Mouse (Mus musculus) limb, embryonic 12.5 days (tissue): ENCODE measurements around the gene Tmprss13. TPM values are rescaled to one million over a fixed set of nuclear protein-coding genes. Genes with fewer than 3 reads are reported as not detected.
A peak's percentile ranks its signal among the peaks of the same experiment; 100 is the strongest.

ENCODE experiments used
- ATAC-seq: fragments of 200-750 bp; cut with Nextera tagmentation; 2 replicates; pipeline ENCODE4 v1.8.0; 2017; ENCODE audit warnings: low read depth, moderate TSS enrichment; ENCODE audit not compliant: insufficient number of reproducible peaks, insufficient read depth, low FRiP score, low TSS enrichment
- H3K27ac ChIP-seq: fragments of 300-500 bp; sonication (generic); 2 replicates; pipeline ENCODE4 v1.5.1; 2016; ENCODE audit warnings: mild to moderate bottlenecking, moderate library complexity
- H3K27me3 ChIP-seq: fragments of 300-500 bp; sonication (generic); 2 replicates; pipeline ENCODE4 v1.6.1; 2016; ENCODE audit warnings: mild to moderate bottlenecking, moderate library complexity
- H3K36me3 ChIP-seq: fragments of 300-500 bp; sonication (generic); 2 replicates; pipeline ENCODE4 v1.6.1; 2016; ENCODE audit warnings: mild to moderate bottlenecking, moderate library complexity
- H3K4me1 ChIP-seq: fragments of 300-500 bp; sonication (generic); replicated peaks from 2 replicates; pipeline ENCODE4 v1.6.1; 2016
- H3K4me2 ChIP-seq: fragments of 300-500 bp; sonication (generic); 2 replicates; pipeline ENCODE4 v1.6.1; 2016; ENCODE audit warnings: mild to moderate bottlenecking, moderate library complexity
- H3K4me3 ChIP-seq: fragments of 300-500 bp; sonication (generic); replicated peaks from 2 replicates; pipeline ENCODE4 v1.5.1; 2016; ENCODE audit warnings: mild to moderate bottlenecking
- H3K9ac ChIP-seq: fragments of 300-500 bp; sonication (generic); replicated peaks from 2 replicates; pipeline ENCODE4 v1.6.1; 2016; ENCODE audit warnings: mild to moderate bottlenecking, moderate library complexity
- H3K9me3 ChIP-seq: fragments of 300-500 bp; sonication (generic); 2 replicates; pipeline ENCODE4 v1.6.1; 2016; ENCODE audit warnings: mild to moderate bottlenecking, moderate library complexity
- WGBS: fragments of 180-500 bp; shearing (Covaris S2); methylation state at CpG from one replicate; pipeline ENCODE4 v1.1.7; 2016; 5-methylcytosine and 5-hydroxymethylcytosine counted together
- polyA plus RNA-seq: library from polyadenylated mRNA; unstranded; fragments of >200 nt; fragmentation: Nextera tagmentation; extraction: Ambion mirVana; gene quantifications from 2 replicates; pipeline ENCODE4 v1.2.1, GENCODE M21; 2016

Tmprss13 gene
- polyA plus RNA-seq, 1 experiment from 2014 or later, result 0.51 TPM

GRCm38 (mm10) chr9:45367716-45368115, 48.8 kb downstream of the Tmprss13 start:
- no peaks in the 10 kb centered on the region; the same call in 1 of the 2 replicates for H3K27me3 ChIP-seq
- H3K36me3 ChIP-seq, result no peaks in the 10 kb centered on the region
- no peak for ATAC-seq
- peaks cover 23% of the 10 kb centered on the region for H3K4me1 ChIP-seq
- no peak overlapping the region for H3K4me3 ChIP-seq
- no peak overlapping the region for H3K27ac ChIP-seq
- WGBS, result 70% methylated on average over 8 of the region's 8 CpGs
- H3K9ac ChIP-seq, result no peak overlapping the region
- H3K4me2 ChIP-seq, result no peak overlapping the region
- no peaks in the 10 kb centered on the region for H3K9me3 ChIP-seq

- Histone ChIP-seq H3K9me3 (no peaks in the 10 kb centered on the region), H3K4me1 (peaks cover 30% of the 10 kb centered on the region), H3K4me3 (no peak overlapping the region), H3K4me2 (no peak overlapping the region), H3K9ac (no peak overlapping the region), H3K27ac (no peak overlapping the region), H3K27me3 (no peaks in the 10 kb centered on the region; the same call in 1 of the 2 replicates), H3K36me3 (no peaks in the 10 kb centered on the region)
- ATAC-seq, result no peak
- WGBS, result 56% methylated on average over 5 of the region's 5 CpGs
Measured at GRCm38 (mm10) chr9:45368341-45368901, 49.5 kb downstream of the Tmprss13 start.

- H3K27ac ChIP-seq, result peak within 1 kb of the TSS; percentile 50; the same call in 1 of the 2 replicates
- ATAC-seq, result peak; percentile 84
- H3K27me3 ChIP-seq, result no peaks in the 10 kb centered on the region; the same call in 1 of the 2 replicates
- under 1% methylated on average over 28 of the region's 28 CpGs for WGBS
- H3K4me2 ChIP-seq, result peak within 1 kb of the TSS; percentile 81
- peaks cover 37% of the 10 kb centered on the region for H3K4me1 ChIP-seq
- H3K9me3 ChIP-seq, result no peaks in the 10 kb centered on the region
- peak within 1 kb of the TSS; percentile 65 for H3K4me3 ChIP-seq
- H3K9ac ChIP-seq, result peak within 1 kb of the TSS; percentile 79
- peaks cover 2% of the 10 kb centered on the region for H3K36me3 ChIP-seq
Measured at GRCm38 (mm10) chr9:45370117-45370561, 51.2 kb downstream of the Tmprss13 start, which contains the start of gene Fxyd6. TSS of gene Fxyd6 (plus strand) at chr9:45370185.

- no peaks in the 10 kb centered on the region for H3K9me3 ChIP-seq
- H3K4me1 ChIP-seq, result peaks cover 37% of the 10 kb centered on the region
- ATAC-seq, result no peak
- peak overlapping the region; percentile 65 for H3K4me3 ChIP-seq
- H3K4me2 ChIP-seq, result peak overlapping the region; percentile 81
- peak overlapping the region; percentile 79 for H3K9ac ChIP-seq
- H3K27me3 ChIP-seq, result no peaks in the 10 kb centered on the region; the same call in 1 of the 2 replicates
- 5% methylated on average over 25 of the region's 25 CpGs for WGBS
- H3K27ac ChIP-seq, result peak overlapping the region; percentile 50; the same call in 1 of the 2 replicates
- peaks cover 8% of the 10 kb centered on the region for H3K36me3 ChIP-seq
Measured at GRCm38 (mm10) chr9:45370616-45371336, 51.9 kb downstream of the Tmprss13 start.

GRCm38 (mm10) chr9:45371337-45371707, 52.4 kb downstream of the Tmprss13 start:
- H3K36me3 ChIP-seq, result peaks cover 12% of the 10 kb centered on the region
- no peak overlapping the region for H3K27ac ChIP-seq
- no peak for ATAC-seq
- peak overlapping the region; percentile 65 for H3K4me3 ChIP-seq
- 29% methylated on average over 2 of the region's 2 CpGs for WGBS
- peak overlapping the region; percentile 79 for H3K9ac ChIP-seq
- H3K4me2 ChIP-seq, result peak overlapping the region; percentile 81
- H3K9me3 ChIP-seq, result no peaks in the 10 kb centered on the region
- no peaks in the 10 kb centered on the region; the same call in 1 of the 2 replicates for H3K27me3 ChIP-seq
- peaks cover 37% of the 10 kb centered on the region for H3K4me1 ChIP-seq

GRCm38 (mm10) chr9:45373896-45374295, 55.0 kb downstream of the Tmprss13 start:
- H3K36me3 ChIP-seq, result peaks cover 12% of the 10 kb centered on the region
- WGBS, result 53% methylated on average over 3 of the region's 3 CpGs
- H3K4me3 ChIP-seq, result no peak overlapping the region
- H3K9ac ChIP-seq, result no peak overlapping the region
- H3K27me3 ChIP-seq, result no peaks in the 10 kb centered on the region
- H3K9me3 ChIP-seq, result no peaks in the 10 kb centered on the region
- H3K4me1 ChIP-seq, result peaks cover 37% of the 10 kb centered on the region
- H3K4me2 ChIP-seq, result no peak overlapping the region
- H3K27ac ChIP-seq, result no peak overlapping the region
- no peak for ATAC-seq

- peaks cover 12% of the 10 kb centered on the region for H3K36me3 ChIP-seq
- no peak overlapping the region for H3K4me3 ChIP-seq
- H3K4me1 ChIP-seq, result peaks cover 31% of the 10 kb centered on the region
- no peaks in the 10 kb centered on the region for H3K9me3 ChIP-seq
- no peak overlapping the region for H3K27ac ChIP-seq
- no peak for ATAC-seq
- H3K4me2 ChIP-seq, result no peak overlapping the region
- H3K27me3 ChIP-seq, result no peaks in the 10 kb centered on the region
- WGBS, result 78% methylated on average over 6 of the region's 6 CpGs
- H3K9ac ChIP-seq, result no peak overlapping the region
Measured at GRCm38 (mm10) chr9:45374988-45375502, 56.1 kb downstream of the Tmprss13 start.

- H3K9ac ChIP-seq, result no peak overlapping the region
- H3K9me3 ChIP-seq, result no peaks in the 10 kb centered on the region
- H3K4me2 ChIP-seq, result no peak overlapping the region
- H3K4me1 ChIP-seq, result peaks cover 28% of the 10 kb centered on the region
- no peak for ATAC-seq
- no peaks in the 10 kb centered on the region for H3K27me3 ChIP-seq
- 80% methylated on average over 4 of the region's 4 CpGs for WGBS
- peaks cover 17% of the 10 kb centered on the region for H3K36me3 ChIP-seq
- no peak overlapping the region for H3K27ac ChIP-seq
- H3K4me3 ChIP-seq, result no peak overlapping the region
Measured at GRCm38 (mm10) chr9:45376427-45376826, 57.5 kb downstream of the Tmprss13 start.

GRCm38 (mm10) chr9:45376883-45377282, 58.0 kb downstream of the Tmprss13 start:
- peaks cover 23% of the 10 kb centered on the region for H3K4me1 ChIP-seq
- H3K4me3 ChIP-seq, result no peak overlapping the region
- 86% methylated on average over 2 of the region's 2 CpGs for WGBS
- H3K9ac ChIP-seq, result no peak overlapping the region
- no peaks in the 10 kb centered on the region for H3K9me3 ChIP-seq
- no peaks in the 10 kb centered on the region for H3K27me3 ChIP-seq
- ATAC-seq, result no peak
- no peak overlapping the region for H3K4me2 ChIP-seq
- H3K36me3 ChIP-seq, result peaks cover 17% of the 10 kb centered on the region
- no peak overlapping the region for H3K27ac ChIP-seq

- Histone ChIP-seq H3K36me3 (peaks cover 14% of the 10 kb centered on the region), H3K27me3 (no peaks in the 10 kb centered on the region), H3K27ac (no peak overlapping the region), H3K4me3 (no peak overlapping the region), H3K9me3 (no peaks in the 10 kb centered on the region), H3K9ac (no peak overlapping the region), H3K4me2 (no peak overlapping the region), H3K4me1 (peaks cover 3% of the 10 kb centered on the region; the same call in 1 of the 2 replicates)
- WGBS, result 69% methylated on average over 10 of the region's 10 CpGs
- no peak for ATAC-seq
Measured at GRCm38 (mm10) chr9:45380411-45381251, 61.7 kb downstream of the Tmprss13 start.

GRCm38 (mm10) chr9:45382336-45382735, 63.4 kb downstream of the Tmprss13 start:
- no peaks in the 10 kb centered on the region for H3K27me3 ChIP-seq
- no peak for ATAC-seq
- H3K4me2 ChIP-seq, result no peak overlapping the region
- WGBS, result 86% methylated on average over 5 of the region's 5 CpGs
- no peak overlapping the region for H3K27ac ChIP-seq
- H3K9me3 ChIP-seq, result no peaks in the 10 kb centered on the region
- peaks cover 3% of the 10 kb centered on the region; the same call in 1 of the 2 replicates for H3K4me1 ChIP-seq
- no peak overlapping the region for H3K4me3 ChIP-seq
- H3K9ac ChIP-seq, result no peak overlapping the region
- H3K36me3 ChIP-seq, result peaks cover 8% of the 10 kb centered on the region; the same call in 1 of the 2 replicates
